Mouse (Mus musculus): ENCODE data around the gene Hdac4. TPM values are rescaled to one million over a fixed set of nuclear protein-coding genes. Genes with fewer than 3 reads are reported as not detected.

The Hdac4 gene
- polyA plus RNA-seq, 1 experiment from 2014 or later, result 3.0 TPM

DNA sequence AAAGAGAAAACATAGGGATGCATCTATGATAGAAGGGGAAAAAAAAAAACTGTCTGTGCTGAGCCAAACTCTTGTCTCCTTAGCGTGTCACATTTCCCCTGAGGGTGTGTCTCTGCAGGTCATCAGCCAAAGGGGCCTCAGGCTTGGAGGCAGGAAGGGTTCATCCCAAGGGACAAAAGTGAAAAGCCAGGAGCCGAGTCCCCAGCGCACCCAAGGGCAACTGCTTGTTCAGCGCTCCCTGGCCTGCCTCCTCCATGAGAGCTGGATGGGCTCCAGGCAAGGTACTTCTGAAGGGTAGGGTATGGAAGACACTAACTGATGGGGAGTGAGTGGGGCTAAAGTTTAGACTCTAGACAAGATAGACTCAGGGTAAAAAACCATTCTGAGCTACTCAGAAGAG is 273.8 kb downstream of the Hdac4 start:
- Histone ChIP-seq H3K4me1 (ENCODE audit: insufficient read depth) (no peaks in the 10 kb centered on the region), H3K4me3 (ENCODE audit: low read depth, low read length) (no peak overlapping the region), H3K36me3 (replicated peaks; ENCODE audit: insufficient read depth, low read length) (no peaks in the 10 kb centered on the region), H3K9me3 (ENCODE audit: low read length) (no peaks in the 10 kb centered on the region), H3K27ac (ENCODE audit: low read depth) (no peak overlapping the region), H3K27me3 (ENCODE audit: insufficient read depth, low read length) (no peaks in the 10 kb centered on the region), H3K4me2 (ENCODE audit: low read depth, low read length) (no peak overlapping the region), H3K9ac (replicated peaks) (no peak overlapping the region)
- ATAC-seq (no peak), DNase-seq (no peak)
- WGBS (ENCODE audit: insufficient replicate concordance), result 79% methylated on average over 4 of the region's 4 CpGs
- TF ChIP-seq EP300 (IDR thresholded peaks at IDR 0.05; ENCODE audit: low read depth) (no peak), CTCF (IDR thresholded peaks at IDR 0.05; ENCODE audit: low read depth) (no peak)

DNA sequence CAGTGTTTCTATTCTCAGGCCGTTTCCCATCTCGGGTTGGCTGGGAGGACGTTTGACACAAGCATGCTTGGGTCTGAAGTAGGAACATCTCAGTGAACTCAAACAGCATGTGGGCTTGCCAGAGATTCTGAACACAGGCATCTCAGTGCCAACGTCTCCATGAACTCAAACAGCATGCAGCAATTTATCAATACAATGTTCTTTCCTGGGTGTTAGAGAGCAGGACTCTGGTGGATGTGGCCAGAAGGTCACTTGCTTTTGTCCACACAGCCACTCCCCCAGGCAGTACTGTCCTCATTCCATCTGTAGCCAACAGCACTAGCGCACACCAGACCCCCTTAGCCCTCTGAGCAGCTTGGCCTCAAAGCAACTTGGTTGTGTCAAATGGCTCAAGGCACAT is 274.2 kb downstream of the Hdac4 start:
- peak; percentile 67; the same call in 1 of the 2 replicates for ATAC-seq
- Histone ChIP-seq H3K9me3 (ENCODE audit: low read length) (no peaks in the 10 kb centered on the region), H3K27me3 (ENCODE audit: insufficient read depth, low read length) (no peaks in the 10 kb centered on the region), H3K9ac (replicated peaks) (no peak overlapping the region), H3K4me1 (ENCODE audit: insufficient read depth) (no peaks in the 10 kb centered on the region), H3K36me3 (replicated peaks; ENCODE audit: insufficient read depth, low read length) (no peaks in the 10 kb centered on the region), H3K4me2 (ENCODE audit: low read depth, low read length) (no peak overlapping the region), H3K27ac (ENCODE audit: low read depth) (no peak overlapping the region), H3K4me3 (ENCODE audit: low read depth, low read length) (no peak overlapping the region)
- WGBS (ENCODE audit: insufficient replicate concordance), result 59% methylated on average over 5 of the region's 5 CpGs
- TF ChIP-seq CTCF (IDR thresholded peaks at IDR 0.05; ENCODE audit: low read depth) (no peak), EP300 (IDR thresholded peaks at IDR 0.05; ENCODE audit: low read depth) (no peak)
- DNase-seq, result no peak

- H3K9me3 ChIP-seq (ENCODE audit: low read length), result no peaks in the 10 kb centered on the region
- H3K27me3 ChIP-seq (ENCODE audit: insufficient read depth, low read length), result no peaks in the 10 kb centered on the region
- no peak overlapping the region for H3K9ac ChIP-seq (replicated peaks)
- no peak overlapping the region for H3K4me2 ChIP-seq (ENCODE audit: low read depth, low read length)
- WGBS (ENCODE audit: insufficient replicate concordance), result 48% methylated on average over 7 of the region's 7 CpGs
- H3K4me1 ChIP-seq (ENCODE audit: insufficient read depth), result no peaks in the 10 kb centered on the region
- ATAC-seq (no peak), DNase-seq (no peak)
- TF ChIP-seq EP300 (IDR thresholded peaks at IDR 0.05; ENCODE audit: low read depth), result no peak
- no peak for TF ChIP-seq CTCF (IDR thresholded peaks at IDR 0.05; ENCODE audit: low read depth)
- H3K36me3 ChIP-seq (replicated peaks; ENCODE audit: insufficient read depth, low read length), result no peaks in the 10 kb centered on the region
- H3K4me3 ChIP-seq (ENCODE audit: low read depth, low read length), result no peak overlapping the region
- H3K27ac ChIP-seq (ENCODE audit: low read depth), result no peak overlapping the region
Measured at GRCm38 (mm10) chr1:91920038-91920589, 275.4 kb downstream of the Hdac4 start.

- TF ChIP-seq EP300 (IDR thresholded peaks at IDR 0.05; ENCODE audit: low read depth) (no peak), CTCF (IDR thresholded peaks at IDR 0.05; ENCODE audit: low read depth) (no peak)
- no peak for ATAC-seq
Measured at GRCm38 (mm10) chr1:91918257-91918800, 277.2 kb downstream of the Hdac4 start.

GRCm38 (mm10) chr1:91917596-91917995 is 277.9 kb downstream of the Hdac4 start:
- Histone ChIP-seq H3K4me2 (ENCODE audit: low read depth, low read length) (no peak overlapping the region), H3K4me3 (ENCODE audit: low read depth, low read length) (no peak overlapping the region), H3K9ac (replicated peaks) (no peak overlapping the region), H3K9me3 (ENCODE audit: low read length) (no peaks in the 10 kb centered on the region), H3K27ac (ENCODE audit: low read depth) (no peak overlapping the region), H3K4me1 (ENCODE audit: insufficient read depth) (no peaks in the 10 kb centered on the region), H3K27me3 (ENCODE audit: insufficient read depth, low read length) (no peaks in the 10 kb centered on the region), H3K36me3 (replicated peaks; ENCODE audit: insufficient read depth, low read length) (no peaks in the 10 kb centered on the region)
- 57% methylated on average over 2 of the region's 2 CpGs for WGBS (ENCODE audit: insufficient replicate concordance)
- no peak for ATAC-seq
- no peak for TF ChIP-seq CTCF (IDR thresholded peaks at IDR 0.05; ENCODE audit: low read depth)
- TF ChIP-seq EP300 (IDR thresholded peaks at IDR 0.05; ENCODE audit: low read depth), result no peak
- no peak for DNase-seq

More at GRCm38 (mm10) chr1:91918257-91918800, 277.2 kb downstream of the Hdac4 start:
- no peak overlapping the region for H3K4me3 ChIP-seq (ENCODE audit: low read depth, low read length)
- 73% methylated on average over 10 of the region's 10 CpGs for WGBS (ENCODE audit: insufficient replicate concordance)
- H3K27me3 ChIP-seq (ENCODE audit: insufficient read depth, low read length), result no peaks in the 10 kb centered on the region
- no peak overlapping the region for H3K9ac ChIP-seq (replicated peaks)
- no peak overlapping the region for H3K27ac ChIP-seq (ENCODE audit: low read depth)
- no peak for DNase-seq
- no peak overlapping the region for H3K4me2 ChIP-seq (ENCODE audit: low read depth, low read length)
- no peaks in the 10 kb centered on the region for H3K9me3 ChIP-seq (ENCODE audit: low read length)
- no peaks in the 10 kb centered on the region for H3K36me3 ChIP-seq (replicated peaks; ENCODE audit: insufficient read depth, low read length)
- H3K4me1 ChIP-seq (ENCODE audit: insufficient read depth), result no peaks in the 10 kb centered on the region

- DNase-seq, result no peak
- WGBS (ENCODE audit: insufficient replicate concordance), result 61% methylated on average over 5 of the region's 5 CpGs
- H3K36me3 ChIP-seq (replicated peaks; ENCODE audit: insufficient read depth, low read length), result no peaks in the 10 kb centered on the region
- no peak for ATAC-seq
- H3K4me3 ChIP-seq (ENCODE audit: low read depth, low read length), result no peak overlapping the region
- H3K27me3 ChIP-seq (ENCODE audit: insufficient read depth, low read length), result no peaks in the 10 kb centered on the region
- H3K9ac ChIP-seq (replicated peaks), result no peak overlapping the region
- H3K4me2 ChIP-seq (ENCODE audit: low read depth, low read length), result no peak overlapping the region
- no peaks in the 10 kb centered on the region for H3K4me1 ChIP-seq (ENCODE audit: insufficient read depth)
- no peaks in the 10 kb centered on the region for H3K9me3 ChIP-seq (ENCODE audit: low read length)
- TF ChIP-seq CTCF (IDR thresholded peaks at IDR 0.05; ENCODE audit: low read depth), result no peak
- TF ChIP-seq EP300 (IDR thresholded peaks at IDR 0.05; ENCODE audit: low read depth), result no peak
- no peak overlapping the region for H3K27ac ChIP-seq (ENCODE audit: low read depth)
Measured at GRCm38 (mm10) chr1:91915961-91916360, 279.5 kb downstream of the Hdac4 start.

Data from liver, postnatal 0 days (tissue).